Mouse (Mus musculus): ENCODE measurements at regions not wholly inside any gene's neighbourhood (a gene's known extent, or its start where the extent isn't known, plus 50 kb on each side); places are given as distances from the start of the nearest gene placed in this dataset.

DNA sequence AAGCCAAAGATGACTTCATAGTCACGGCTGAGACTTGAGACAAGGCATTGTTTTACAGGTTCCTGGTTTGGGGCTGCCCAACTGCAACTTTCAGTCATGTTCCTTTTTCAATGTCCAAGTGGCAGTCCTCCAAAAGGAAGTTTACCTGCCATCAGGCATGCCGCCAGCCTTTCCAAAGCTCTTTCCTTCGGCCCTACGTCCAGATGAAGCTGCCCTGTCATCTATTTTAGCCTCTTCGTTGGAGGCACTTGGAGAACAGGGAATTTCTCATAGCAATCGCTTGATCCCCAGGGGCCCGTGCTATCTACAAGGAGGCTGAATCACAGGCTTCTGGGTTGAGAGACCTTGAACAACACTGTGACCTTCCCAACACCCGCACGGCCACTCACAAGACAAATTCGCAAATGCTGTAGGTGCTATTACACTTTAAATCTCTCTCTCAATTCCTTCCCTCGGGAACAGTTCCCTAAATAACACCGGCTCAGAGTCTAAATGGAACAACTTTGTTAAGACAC, 468.4 kb downstream of the Efna5 start:
- no peak for DNase-seq

GRCm38 (mm10) chr17:62403739-62404138, 477.4 kb downstream of the Efna5 start:
- no peak for DNase-seq

- no peak for DNase-seq
Observed at GRCm38 (mm10) chr17:62393355-62394006, 487.6 kb downstream of the Efna5 start.

- DNase-seq, result no peak
Observed at GRCm38 (mm10) chr17:62384053-62384452, 497.1 kb downstream of the Efna5 start.

GRCm38 (mm10) chr17:62378868-62379417, 502.2 kb downstream of the Efna5 start:
- no peak for DNase-seq

GRCm38 (mm10) chr17:62369100-62369499, 512.0 kb downstream of the Efna5 start:
- no peak for DNase-seq

DNA sequence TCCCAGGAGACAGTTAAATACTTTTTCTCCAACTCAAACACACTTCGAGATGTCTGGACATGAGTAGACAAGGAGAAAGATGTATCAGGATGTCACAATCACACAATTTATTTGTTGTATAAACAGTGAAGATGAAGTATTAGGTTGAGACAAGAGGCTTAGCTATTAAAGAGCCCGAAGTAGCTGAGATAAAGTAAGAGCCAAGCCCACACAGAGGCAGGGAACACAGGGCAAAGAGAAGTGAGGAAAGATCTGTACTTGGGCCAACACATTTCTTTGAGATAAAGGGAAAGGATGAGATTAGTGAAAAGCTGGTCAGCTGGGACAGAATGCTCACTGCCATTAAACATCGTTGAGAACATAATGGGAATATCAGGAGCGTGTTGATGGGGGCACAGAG, 513.2 kb downstream of the Efna5 start:
- no peak for DNase-seq

- no peak for DNase-seq
Observed at GRCm38 (mm10) chr17:62358323-62358722, 522.8 kb downstream of the Efna5 start.

GRCm38 (mm10) chr17:62337890-62338557, 543.1 kb downstream of the Efna5 start:
- DNase-seq, result no peak

DNA sequence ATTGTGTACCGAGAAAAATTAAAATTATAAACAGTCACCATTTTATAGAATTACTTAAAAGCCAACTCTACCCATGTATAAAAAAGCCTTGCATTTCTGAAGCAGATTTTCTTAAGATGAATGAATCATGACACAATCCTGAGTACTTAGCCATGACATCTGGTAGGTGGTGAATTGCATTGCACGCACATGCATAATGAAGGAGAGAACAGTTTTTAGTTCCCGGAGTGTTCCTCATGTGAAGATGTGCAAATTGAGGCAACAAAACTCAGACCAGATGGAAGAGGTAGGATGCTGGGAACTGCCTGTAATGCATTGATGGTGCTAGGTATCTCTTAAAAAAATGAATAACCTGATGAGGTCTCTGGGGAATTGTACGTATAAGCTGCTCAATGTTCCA, 550.9 kb downstream of the Efna5 start:
- DNase-seq, result no peak

- DNase-seq, result no peak
Observed at GRCm38 (mm10) chr17:62326844-62327243, 554.3 kb downstream of the Efna5 start.

DNA sequence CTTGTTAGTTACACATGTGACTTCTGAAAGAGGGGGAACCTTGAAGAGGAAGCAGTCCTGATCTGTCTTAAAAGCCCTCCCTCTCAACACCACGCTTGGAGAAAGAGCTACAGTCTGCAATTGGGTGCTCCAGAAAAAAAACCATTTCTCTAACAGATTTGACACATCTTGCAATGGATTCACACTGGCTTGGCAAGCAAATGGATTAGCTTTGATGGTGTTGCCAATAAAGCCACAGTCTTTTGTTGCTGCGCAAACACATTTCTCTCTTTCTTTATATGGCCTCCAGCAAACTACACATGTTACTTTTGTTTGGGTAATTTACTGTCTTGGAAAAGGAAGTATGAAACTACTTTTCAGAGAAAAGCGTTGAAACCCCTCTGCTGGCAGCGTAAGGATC, 562.1 kb downstream of the Efna5 start:
- DNase-seq, result no peak

DNA sequence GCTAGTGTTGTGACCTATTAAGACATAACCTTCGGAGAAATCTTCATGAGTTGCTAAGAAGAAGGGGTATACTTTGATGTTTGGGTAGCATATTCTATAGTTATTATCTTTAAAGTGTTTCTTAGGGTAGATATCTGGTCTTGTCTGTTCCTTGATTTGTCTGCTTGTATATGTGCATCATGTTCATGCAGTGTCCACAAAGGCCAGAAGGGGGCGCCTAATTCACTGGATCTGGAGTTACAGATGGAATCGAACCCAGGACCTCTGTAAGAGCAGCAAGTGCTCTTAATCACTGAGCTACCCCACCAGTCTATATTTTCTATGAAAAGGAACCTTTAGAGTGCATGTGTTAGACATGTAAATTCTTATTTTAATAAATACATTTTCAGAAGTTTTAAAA, 571.1 kb downstream of the Efna5 start:
- no peak for DNase-seq

DNA sequence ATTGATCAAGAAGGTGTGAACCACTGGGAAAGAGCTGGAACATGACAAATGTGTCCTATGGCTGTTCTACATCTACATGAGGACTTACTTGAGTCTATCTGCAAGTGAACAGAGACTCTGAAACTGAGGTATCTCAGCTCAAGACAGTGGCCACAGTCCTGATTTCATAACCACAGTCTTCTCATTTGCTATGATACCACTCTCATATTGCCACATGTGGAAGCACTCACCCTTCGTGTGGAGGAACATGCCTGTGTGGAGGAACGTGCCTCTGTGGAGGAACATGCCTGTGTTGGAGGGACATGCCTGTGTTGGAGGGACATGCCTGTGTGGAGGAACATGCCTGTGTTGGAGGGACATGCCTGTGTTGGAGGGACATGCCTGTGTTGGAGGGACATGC, 574.0 kb downstream of the Efna5 start:
- no peak for DNase-seq

GRCm38 (mm10) chr17:62306524-62306923, 574.6 kb downstream of the Efna5 start:
- no peak for DNase-seq

- no peak for DNase-seq
Observed at GRCm38 (mm10) chr17:62305140-62305539, 576.0 kb downstream of the Efna5 start.

DNA sequence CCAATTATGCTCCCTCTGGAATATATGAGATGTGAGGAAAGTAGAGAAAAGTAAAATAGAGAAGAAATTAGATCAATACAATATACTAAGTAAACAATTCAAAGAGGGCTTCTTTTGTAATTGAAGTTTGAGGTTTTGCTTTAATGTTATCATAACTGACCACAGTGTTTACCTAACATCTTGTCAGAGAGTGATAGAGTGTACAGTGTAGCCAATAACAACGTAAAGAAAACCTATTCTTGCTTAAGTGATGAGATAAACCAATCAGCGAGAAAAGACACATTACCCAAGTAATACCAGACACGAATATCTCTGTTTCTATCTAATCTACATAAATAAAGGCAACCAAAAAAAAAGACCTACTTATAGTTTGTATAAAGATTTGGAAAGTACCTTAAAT, 577.0 kb downstream of the Efna5 start:
- no peak for DNase-seq

DNA sequence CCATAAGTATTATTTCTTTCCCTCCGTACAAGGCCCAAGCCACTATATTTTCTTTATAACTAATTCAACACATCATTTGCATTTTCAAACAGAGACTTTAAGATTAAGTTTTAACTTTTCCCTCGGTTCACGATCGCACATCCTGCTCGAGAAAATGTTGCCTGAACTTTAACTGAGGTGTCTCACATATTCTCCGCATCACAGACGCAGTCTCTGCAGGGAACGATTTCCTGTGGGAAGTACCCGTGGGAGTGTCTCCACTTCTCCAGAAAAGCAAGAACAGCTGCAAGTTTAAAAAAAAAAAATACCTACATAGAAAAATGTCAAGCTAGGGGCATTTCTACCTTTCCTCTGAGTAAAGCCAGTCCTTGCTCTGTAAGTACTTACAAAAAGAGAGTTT, 581.2 kb downstream of the Efna5 start:
- no peak for DNase-seq

DNA sequence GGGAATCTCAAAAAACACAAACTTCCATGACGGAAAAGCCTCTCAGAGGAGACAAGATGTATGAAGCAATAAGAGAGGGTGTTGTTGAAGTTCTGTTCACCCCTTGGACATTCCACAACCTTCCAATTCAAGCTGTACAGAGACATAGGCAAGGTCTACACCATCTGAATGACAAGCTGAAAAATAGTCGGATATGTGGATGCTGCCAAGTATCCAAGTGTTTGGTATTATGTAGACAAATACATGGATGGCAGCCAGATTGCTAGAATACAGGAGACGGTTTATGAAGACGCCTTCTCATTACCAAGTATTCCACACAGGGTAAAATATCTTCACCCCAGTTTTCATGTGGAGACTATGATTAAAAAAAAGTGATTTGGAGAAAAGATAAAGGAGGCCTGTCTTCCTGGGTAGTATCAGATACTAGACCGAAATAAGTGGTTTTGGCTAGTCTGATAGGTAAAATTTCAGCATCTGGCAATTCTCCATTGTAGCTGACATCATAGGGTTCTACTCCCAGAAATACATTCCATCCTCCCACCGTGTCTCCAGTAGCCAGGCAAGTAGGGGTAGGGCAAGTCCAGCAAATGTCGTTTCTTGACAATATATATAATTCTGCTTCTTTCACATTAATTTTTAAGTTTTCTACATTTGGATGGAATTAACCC, 583.6 kb downstream of the Efna5 start:
- DNase-seq, result no peak

- DNase-seq, result no peak
Observed at GRCm38 (mm10) chr17:62295412-62295811, 585.7 kb downstream of the Efna5 start.

DNA sequence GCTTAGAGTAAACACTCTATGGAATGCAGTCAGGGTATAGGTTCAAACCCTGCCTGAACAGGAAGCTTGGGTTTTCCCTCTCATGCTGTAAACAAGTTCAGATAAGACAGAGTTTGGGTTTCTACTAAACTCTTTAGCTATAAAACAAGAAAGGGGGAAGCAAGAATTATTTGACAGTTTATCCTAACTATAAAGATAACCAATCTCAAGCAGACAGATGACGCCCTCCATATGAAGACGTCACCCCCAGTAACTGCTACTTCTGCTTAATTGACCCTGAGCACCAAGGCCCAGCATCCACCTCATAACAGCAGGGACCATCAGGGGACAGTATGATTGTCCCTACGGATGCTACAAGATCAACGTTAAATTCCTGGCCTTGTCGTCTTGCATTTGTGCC, 588.4 kb downstream of the Efna5 start:
- no peak for DNase-seq

DNA sequence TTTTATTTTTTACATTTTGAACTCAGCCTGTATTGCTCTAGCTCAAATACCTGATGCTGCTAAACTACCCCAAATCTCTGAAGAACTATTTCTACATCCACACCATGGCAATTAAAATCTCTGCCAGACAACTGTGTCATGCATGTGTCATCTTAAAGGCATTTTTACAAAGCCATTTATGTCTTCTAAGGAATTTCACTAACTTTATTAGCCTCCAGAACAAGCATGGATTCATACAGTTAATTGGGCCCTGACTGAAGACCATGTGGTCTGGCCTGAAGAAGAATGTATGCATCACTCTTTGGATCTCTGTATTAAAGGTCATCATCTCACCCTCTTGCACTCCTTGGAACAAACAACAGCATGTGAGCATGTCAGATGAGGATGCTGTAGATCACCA, 593.5 kb downstream of the Efna5 start:
- no peak for DNase-seq

- DNase-seq, result no peak
Observed at GRCm38 (mm10) chr17:62287127-62287526, 594.0 kb downstream of the Efna5 start.

Measured in right cerebral cortex, postnatal 4 days (tissue).